Mouse (Mus musculus): Measurements from ENCODE around the gene Ephx4. TPM values are rescaled to one million over a fixed set of nuclear protein-coding genes. Genes with fewer than 3 reads are reported as not detected.

Gene Ephx4
- not detected for polyA plus RNA-seq (2015; fragmentation: Illumina TruSeq; extraction: RNeasy Lipid Tissue Mini Kit (QIAGEN cat#74804); ENCODE audit: insufficient read depth, low read depth, low replicate concordance)

GRCm38 (mm10) chr5:107402436-107402835 is at the start of gene Ephx4:
Gene Ephx4 (plus strand): TSS chr5:107402736.

GRCm38 (mm10) chr5:107431249-107431648 is 28.7 kb downstream of the Ephx4 start, which contains the start of gene Lpcat2b:
Gene Lpcat2b (plus strand): TSS chr5:107431549.

GRCm38 (mm10) chr5:107437464-107438281 is 35.1 kb downstream of the Ephx4 start, which contains the start of gene Btbd8:
Gene Btbd8 (plus strand): TSS chr5:107437997.

Other genes with a start within 250 kb of the Ephx4 start
- gene Tgfbr3, start 113.1 kb upstream of the Ephx4 start, polyA plus RNA-seq (2015; fragmentation: Illumina TruSeq; extraction: RNeasy Lipid Tissue Mini Kit (QIAGEN cat#74804); ENCODE audit: insufficient read depth, low read depth, low replicate concordance) = 10.5 TPM
- gene Brdt, start 71.6 kb upstream of the Ephx4 start, polyA plus RNA-seq (2015; fragmentation: Illumina TruSeq; extraction: RNeasy Lipid Tissue Mini Kit (QIAGEN cat#74804); ENCODE audit: insufficient read depth, low read depth, low replicate concordance) = 0.90 TPM
- gene Lpcat2b, start 28.8 kb downstream of the Ephx4 start, polyA plus RNA-seq (2015; fragmentation: Illumina TruSeq; extraction: RNeasy Lipid Tissue Mini Kit (QIAGEN cat#74804); ENCODE audit: insufficient read depth, low read depth, low replicate concordance) = not detected
- 1.7 TPM for gene Btbd8, start 35.3 kb downstream of the Ephx4 start, polyA plus RNA-seq (2015; fragmentation: Illumina TruSeq; extraction: RNeasy Lipid Tissue Mini Kit (QIAGEN cat#74804); ENCODE audit: insufficient read depth, low read depth, low replicate concordance)
- gene Gm42669, start 104.9 kb downstream of the Ephx4 start, polyA plus RNA-seq (2015; fragmentation: Illumina TruSeq; extraction: RNeasy Lipid Tissue Mini Kit (QIAGEN cat#74804); ENCODE audit: insufficient read depth, low read depth, low replicate concordance) = not detected
- not detected for gene 1700028K03Rik, start 132.0 kb downstream of the Ephx4 start, polyA plus RNA-seq (2015; fragmentation: Illumina TruSeq; extraction: RNeasy Lipid Tissue Mini Kit (QIAGEN cat#74804); ENCODE audit: insufficient read depth, low read depth, low replicate concordance)
- gene Rpap2, start 194.6 kb downstream of the Ephx4 start, polyA plus RNA-seq (2015; fragmentation: Illumina TruSeq; extraction: RNeasy Lipid Tissue Mini Kit (QIAGEN cat#74804); ENCODE audit: insufficient read depth, low read depth, low replicate concordance) = 6.6 TPM
- 1.9 TPM for gene Glmn, start 195.2 kb downstream of the Ephx4 start, polyA plus RNA-seq (2015; fragmentation: Illumina TruSeq; extraction: RNeasy Lipid Tissue Mini Kit (QIAGEN cat#74804); ENCODE audit: insufficient read depth, low read depth, low replicate concordance)

Data from pancreas, adult 10 weeks (tissue).